Mouse (Mus musculus): ENCODE data around the gene Syt3. TPM values are rescaled to one million over a fixed set of nuclear protein-coding genes. Genes with fewer than 3 reads are reported as not detected.
A peak's percentile ranks its signal among the peaks of the same experiment; 100 is the strongest.

The Syt3 gene
- polyA plus RNA-seq, 1 experiment from 2014 or later, result 28.4 TPM

DNA sequence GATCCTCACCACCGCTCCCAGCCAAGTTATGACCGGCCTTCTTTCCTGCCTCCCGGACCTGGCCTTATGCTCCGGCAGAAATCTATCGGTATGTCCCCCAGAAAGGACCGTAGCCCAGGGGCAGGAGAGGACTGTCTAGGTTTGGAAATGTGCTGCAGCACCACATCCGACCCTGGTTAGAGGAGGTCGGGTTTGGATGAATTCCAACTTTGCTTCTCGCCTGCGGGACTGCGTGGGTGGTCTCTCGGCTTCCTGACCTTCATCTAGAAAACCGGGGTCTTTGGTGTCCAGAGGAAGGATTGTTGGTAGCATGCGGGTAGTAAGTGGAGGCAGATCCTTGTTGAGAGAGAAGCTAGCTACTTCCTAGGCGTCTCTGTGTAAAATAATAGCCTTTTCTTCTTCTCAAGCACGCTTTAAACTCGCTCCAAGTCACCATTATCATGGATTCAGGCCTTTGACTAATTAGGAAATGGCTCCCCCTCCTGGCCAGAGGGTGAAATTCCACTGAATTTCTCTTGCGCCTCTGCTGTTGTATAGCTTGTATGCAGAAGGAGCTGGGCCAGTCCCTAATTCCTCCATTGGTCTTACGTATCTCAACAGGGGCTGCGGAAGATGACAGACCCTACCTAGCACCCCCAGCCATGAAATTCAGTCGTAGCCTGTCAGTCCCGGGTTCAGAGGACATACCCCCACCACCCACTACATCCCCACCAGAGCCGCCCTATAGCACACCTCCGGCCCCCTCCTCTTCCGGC lies 32.8 kb upstream of the Syt3 start:
- no peaks in the 10 kb centered on the region for H3K9me3 ChIP-seq
- H3K27ac ChIP-seq (replicated peaks), result peak overlapping the region; percentile 49; the same call in 1 of the 2 replicates
- peak overlapping the region; percentile 44 for H3K4me2 ChIP-seq
- peak; percentile 51 for ATAC-seq (ENCODE audit: low read depth)
- peak overlapping the region; percentile 41 for H3K9ac ChIP-seq
- peaks cover 95% of the 10 kb centered on the region for H3K27me3 ChIP-seq
- 5% methylated on average over 25 of the region's 25 CpGs for WGBS
- peaks cover 69% of the 10 kb centered on the region for H3K36me3 ChIP-seq
- H3K4me1 ChIP-seq (replicated peaks), result peaks cover 38% of the 10 kb centered on the region
- peak overlapping the region; percentile 4; the same call in 1 of the 2 replicates for H3K4me3 ChIP-seq

DNA sequence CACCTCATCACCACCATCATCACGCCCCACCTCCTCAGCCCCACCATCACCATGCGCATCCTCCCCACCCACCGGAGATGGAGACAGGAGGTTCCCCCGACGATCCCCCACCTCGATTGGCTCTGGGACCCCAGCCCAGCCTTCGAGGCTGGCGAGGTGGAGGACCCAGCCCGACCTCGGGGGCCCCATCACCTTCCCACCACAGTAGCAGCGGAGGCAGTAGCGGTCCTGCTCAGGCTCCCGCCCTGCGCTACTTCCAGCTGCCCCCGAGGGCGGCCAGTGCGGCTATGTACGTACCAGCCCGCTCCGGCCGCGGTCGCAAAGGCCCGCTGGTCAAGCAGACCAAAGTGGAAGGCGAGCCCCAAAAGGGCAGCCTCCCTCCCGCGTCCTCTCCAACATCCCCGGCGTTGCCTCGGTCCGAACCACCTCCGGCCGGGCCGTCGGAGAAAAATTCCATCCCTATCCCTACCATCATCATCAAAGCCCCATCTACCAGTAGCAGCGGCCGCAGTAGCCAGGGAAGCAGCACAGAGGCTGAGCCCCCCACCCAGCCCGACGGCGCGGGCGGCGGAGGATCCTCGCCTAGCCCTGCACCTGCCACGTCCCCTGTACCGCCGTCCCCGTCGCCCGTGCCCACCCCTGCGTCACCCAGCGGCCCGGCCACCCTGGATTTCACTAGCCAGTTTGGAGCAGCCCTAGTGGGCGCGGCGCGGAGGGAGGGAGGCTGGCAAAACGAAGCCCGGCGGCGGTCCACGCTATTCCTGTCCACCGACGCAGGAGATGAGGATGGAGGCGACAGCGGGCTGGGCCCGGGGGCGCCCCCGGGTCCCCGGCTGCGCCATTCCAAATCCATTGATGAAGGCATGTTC lies 31.8 kb upstream of the Syt3 start:
- H3K9ac ChIP-seq, result peak overlapping the region; percentile 41
- H3K27me3 ChIP-seq, result peaks cover 96% of the 10 kb centered on the region
- H3K4me1 ChIP-seq (replicated peaks), result peaks cover 45% of the 10 kb centered on the region
- peaks cover 59% of the 10 kb centered on the region for H3K36me3 ChIP-seq
- peak; percentile 25; the same call in 1 of the 2 replicates for ATAC-seq (ENCODE audit: low read depth)
- no peak overlapping the region for H3K4me2 ChIP-seq
- WGBS, result 3% methylated on average over 71 of the region's 71 CpGs
- H3K27ac ChIP-seq (replicated peaks), result no peak overlapping the region
- peak overlapping the region; percentile 8; the same call in 1 of the 2 replicates for H3K4me3 ChIP-seq
- no peaks in the 10 kb centered on the region for H3K9me3 ChIP-seq

- no peak overlapping the region for H3K27ac ChIP-seq (replicated peaks)
- 0 out of 2 replicates have a peak overlapping the region, but pooled peaks have one; percentile 4 for H3K4me2 ChIP-seq
- H3K9ac ChIP-seq, result peak overlapping the region; percentile 41
- peaks cover 95% of the 10 kb centered on the region for H3K27me3 ChIP-seq
- no peaks in the 10 kb centered on the region for H3K9me3 ChIP-seq
- no peak for ATAC-seq (ENCODE audit: low read depth)
- H3K4me3 ChIP-seq, result peak overlapping the region; percentile 8
- peaks cover 50% of the 10 kb centered on the region for H3K36me3 ChIP-seq
- WGBS, result 3% methylated on average over 71 of the region's 71 CpGs
- H3K4me1 ChIP-seq (replicated peaks), result peaks cover 54% of the 10 kb centered on the region
Measured at GRCm38 (mm10) chr7:44352750-44353600, 30.9 kb upstream of the Syt3 start.

DNA sequence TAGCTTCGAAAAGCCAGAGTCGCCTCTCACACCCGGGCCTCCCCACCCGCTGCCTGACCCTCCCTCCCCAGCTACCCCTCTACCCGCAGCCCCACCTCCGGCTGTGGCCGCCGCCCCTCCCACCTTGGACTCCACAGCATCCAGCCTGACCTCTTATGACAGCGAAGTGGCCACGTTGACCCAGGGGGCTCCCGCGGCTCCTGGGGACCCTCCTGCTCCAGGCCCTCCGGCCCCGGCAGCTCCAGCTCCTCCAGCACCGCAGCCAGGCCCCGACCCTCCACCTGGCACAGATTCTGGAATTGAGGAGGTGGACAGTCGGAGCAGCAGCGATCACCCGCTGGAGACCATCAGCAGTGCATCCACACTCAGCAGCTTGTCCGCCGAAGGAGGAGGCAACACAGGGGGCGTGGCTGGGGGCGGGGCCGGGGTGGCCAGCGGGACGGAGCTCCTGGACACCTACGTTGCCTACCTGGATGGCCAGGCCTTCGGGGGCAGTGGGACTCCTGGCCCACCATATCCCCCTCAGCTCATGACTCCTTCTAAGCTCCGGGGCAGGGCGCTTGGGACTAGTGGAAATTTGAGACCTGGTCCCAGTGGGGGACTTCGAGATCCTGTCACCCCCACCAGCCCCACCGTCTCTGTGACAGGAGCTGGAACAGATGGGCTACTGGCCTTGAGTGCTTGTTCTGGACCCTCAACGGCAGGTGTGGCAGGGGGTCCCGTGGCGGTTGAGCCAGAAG lies 30.1 kb upstream of the Syt3 start:
- WGBS, result 2% methylated on average over 35 of the region's 35 CpGs
- peaks cover 58% of the 10 kb centered on the region for H3K4me1 ChIP-seq (replicated peaks)
- no peak overlapping the region for H3K4me2 ChIP-seq
- H3K9ac ChIP-seq, result no peak overlapping the region
- peaks cover 43% of the 10 kb centered on the region for H3K36me3 ChIP-seq
- H3K27ac ChIP-seq (replicated peaks), result no peak overlapping the region
- no peaks in the 10 kb centered on the region for H3K9me3 ChIP-seq
- peaks cover 92% of the 10 kb centered on the region for H3K27me3 ChIP-seq
- H3K4me3 ChIP-seq, result 0 out of 2 replicates have a peak overlapping the region, but pooled peaks have one; percentile 6
- no peak for ATAC-seq (ENCODE audit: low read depth)

- Histone ChIP-seq H3K9me3 (no peaks in the 10 kb centered on the region), H3K27ac (replicated peaks) (no peak overlapping the region), H3K4me3 (no peak overlapping the region), H3K9ac (no peak overlapping the region), H3K4me2 (no peak overlapping the region), H3K4me1 (replicated peaks) (peaks cover 66% of the 10 kb centered on the region), H3K27me3 (peaks cover 81% of the 10 kb centered on the region), H3K36me3 (peaks cover 33% of the 10 kb centered on the region)
- 62% methylated on average over 6 of the region's 6 CpGs for WGBS
- ATAC-seq (ENCODE audit: low read depth), result no peak
Measured at GRCm38 (mm10) chr7:44355411-44355810, 28.5 kb upstream of the Syt3 start.

DNA sequence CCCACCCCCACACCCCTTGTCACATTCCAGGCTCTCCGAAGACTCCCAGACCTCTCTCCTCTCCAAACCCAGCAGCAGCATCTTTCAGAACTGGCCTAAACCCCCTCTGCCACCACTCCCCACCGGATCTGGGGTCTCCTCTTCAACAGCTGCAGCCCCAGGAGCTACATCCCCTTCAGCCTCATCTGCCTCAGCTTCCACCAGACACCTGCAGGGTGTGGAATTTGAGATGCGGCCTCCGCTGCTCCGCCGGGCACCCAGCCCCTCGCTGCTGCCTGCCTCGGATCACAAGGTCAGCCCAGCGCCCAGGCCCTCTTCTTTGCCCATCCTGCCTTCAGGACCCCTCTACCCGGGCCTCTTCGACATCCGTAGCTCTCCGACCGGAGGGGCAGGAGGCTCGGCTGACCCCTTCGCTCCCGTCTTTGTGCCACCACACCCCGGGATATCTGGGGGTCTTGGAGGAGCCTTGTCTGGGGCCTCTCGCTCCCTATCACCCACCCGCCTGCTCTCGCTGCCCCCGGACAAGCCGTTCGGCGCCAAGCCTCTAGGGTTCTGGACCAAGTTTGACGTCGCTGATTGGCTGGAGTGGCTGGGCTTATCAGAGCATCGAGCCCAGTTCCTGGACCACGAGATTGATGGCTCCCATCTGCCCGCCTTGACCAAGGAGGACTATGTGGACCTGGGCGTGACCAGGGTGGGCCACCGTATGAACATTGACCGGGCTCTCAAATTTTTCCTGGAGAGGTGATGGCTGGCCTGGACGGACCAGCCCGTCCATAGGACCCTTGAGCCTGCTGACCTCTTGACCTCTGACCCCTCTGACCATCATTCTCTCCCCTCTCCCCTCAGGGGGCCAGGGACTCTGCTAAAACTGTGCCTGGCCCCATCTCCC lies 27.1 kb upstream of the Syt3 start:
- 4% methylated on average over 35 of the region's 35 CpGs for WGBS
- Histone ChIP-seq H3K9ac (peak overlapping the region; percentile 43), H3K27me3 (peaks cover 77% of the 10 kb centered on the region), H3K27ac (replicated peaks) (no peak overlapping the region), H3K9me3 (no peaks in the 10 kb centered on the region), H3K4me3 (no peak overlapping the region), H3K36me3 (peaks cover 32% of the 10 kb centered on the region), H3K4me2 (0 out of 2 replicates have a peak overlapping the region, but pooled peaks have one; percentile 1), H3K4me1 (replicated peaks) (peaks cover 60% of the 10 kb centered on the region)
- no peak for ATAC-seq (ENCODE audit: low read depth)

DNA sequence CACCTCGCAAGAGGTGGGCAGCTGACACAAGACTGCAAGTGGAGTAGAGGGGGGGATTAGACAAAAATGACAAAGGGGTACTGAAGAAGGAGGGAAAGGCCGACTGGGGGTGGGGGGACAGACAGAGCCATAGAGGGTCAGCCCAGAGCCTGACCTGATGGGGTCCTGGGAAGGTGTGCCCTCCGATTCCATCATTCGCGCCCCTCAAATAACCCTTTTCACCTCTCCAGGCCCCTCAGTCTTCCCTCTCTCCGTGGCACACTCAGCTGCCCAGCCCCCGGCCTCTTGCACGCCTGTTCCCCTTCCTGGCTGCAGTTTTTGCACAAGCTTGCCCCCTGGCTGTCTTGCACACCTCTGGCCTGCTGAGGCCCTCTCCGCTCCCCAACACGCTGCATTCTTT lies 26.4 kb upstream of the Syt3 start:
- no peak for ATAC-seq (ENCODE audit: low read depth)
- 21% methylated on average over 10 of the region's 10 CpGs for WGBS
- Histone ChIP-seq H3K9me3 (no peaks in the 10 kb centered on the region), H3K36me3 (peaks cover 25% of the 10 kb centered on the region), H3K27me3 (peaks cover 77% of the 10 kb centered on the region), H3K27ac (replicated peaks) (0 out of 2 replicates have a peak overlapping the region, but pooled peaks have one; percentile 56), H3K4me3 (no peak overlapping the region), H3K9ac (no peak overlapping the region), H3K4me2 (no peak overlapping the region), H3K4me1 (replicated peaks) (peaks cover 53% of the 10 kb centered on the region)

DNA sequence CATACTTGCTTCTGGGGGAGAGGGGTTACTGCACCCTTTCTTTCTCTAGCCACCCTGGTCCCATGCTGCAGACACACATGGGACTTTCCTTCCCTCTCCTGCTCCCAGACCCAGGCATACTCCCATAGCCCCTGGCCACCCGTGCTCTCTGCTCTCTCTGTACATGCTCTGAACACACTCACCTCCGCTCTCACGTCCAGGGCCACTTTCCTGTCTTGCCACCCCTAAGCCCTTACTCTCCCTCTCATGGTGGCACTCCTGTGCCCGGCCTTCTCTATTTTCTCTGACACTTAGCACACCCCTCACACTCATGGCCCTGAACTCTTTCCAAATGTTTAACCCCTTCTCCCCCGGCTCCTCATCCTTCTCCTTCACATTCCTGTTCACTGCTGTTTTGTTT lies 25.9 kb upstream of the Syt3 start:
- peaks cover 20% of the 10 kb centered on the region for H3K36me3 ChIP-seq
- ATAC-seq (ENCODE audit: low read depth), result no peak
- no peak overlapping the region for H3K4me2 ChIP-seq
- peaks cover 49% of the 10 kb centered on the region for H3K4me1 ChIP-seq (replicated peaks)
- 18% methylated on average over 5 of the region's 5 CpGs for WGBS
- H3K9ac ChIP-seq, result no peak overlapping the region
- H3K27ac ChIP-seq (replicated peaks), result peak overlapping the region; percentile 56; the same call in 1 of the 2 replicates
- peaks cover 77% of the 10 kb centered on the region for H3K27me3 ChIP-seq
- H3K4me3 ChIP-seq, result no peak overlapping the region
- H3K9me3 ChIP-seq, result no peaks in the 10 kb centered on the region

DNA sequence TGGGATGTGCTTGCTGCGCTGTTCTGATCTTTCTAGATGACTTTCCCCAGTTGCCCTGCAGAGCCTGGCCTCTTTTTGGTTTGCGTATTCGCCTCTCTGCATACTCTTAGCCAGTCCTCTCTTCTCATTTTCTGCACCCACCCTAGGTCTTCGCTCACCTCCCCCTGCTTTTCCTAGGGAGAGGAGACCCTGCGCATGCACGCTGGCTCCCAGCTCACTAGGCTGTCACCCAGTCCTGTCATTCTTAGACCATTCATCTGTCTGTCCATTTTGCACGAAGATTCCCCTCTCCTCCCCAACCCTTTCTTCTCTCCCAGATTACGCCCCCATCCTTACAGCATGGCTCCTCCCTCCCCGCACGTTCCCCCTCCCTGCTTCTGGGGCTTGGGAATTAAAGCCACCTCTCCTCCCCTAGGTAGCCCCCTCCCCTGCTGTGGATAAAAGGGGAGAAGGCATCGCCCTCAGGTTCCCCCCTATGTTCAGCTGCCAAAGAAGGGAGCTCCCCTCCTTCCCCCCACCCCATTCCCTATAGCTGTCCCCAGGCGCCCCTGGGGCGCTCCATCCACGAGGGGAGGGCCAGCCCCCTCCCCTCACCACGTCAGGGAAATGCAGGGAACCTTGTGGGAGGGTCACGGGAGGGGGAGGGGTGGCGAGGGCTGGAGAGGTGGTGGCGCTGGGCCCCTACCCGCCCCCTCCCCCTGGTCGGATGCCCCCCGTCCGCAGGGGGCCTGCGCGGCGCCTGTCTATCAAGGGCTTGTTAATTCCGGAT lies 24.8 kb upstream of the Syt3 start:
- peaks cover 11% of the 10 kb centered on the region for H3K36me3 ChIP-seq
- peaks cover 74% of the 10 kb centered on the region for H3K27me3 ChIP-seq
- H3K9me3 ChIP-seq, result no peaks in the 10 kb centered on the region
- WGBS, result 6% methylated on average over 15 of the region's 26 CpGs
- peak overlapping the region; percentile 96 for H3K27ac ChIP-seq (replicated peaks)
- peak overlapping the region; percentile 85 for H3K4me2 ChIP-seq
- peak overlapping the region; percentile 77 for H3K9ac ChIP-seq
- peak; percentile 13 for ATAC-seq (ENCODE audit: low read depth)
- peaks cover 39% of the 10 kb centered on the region for H3K4me1 ChIP-seq (replicated peaks)
- H3K4me3 ChIP-seq, result peak overlapping the region; percentile 47

All from neural tube, embryonic 13.5 days (tissue).